Mouse (Mus musculus) monocyte, adult 2 months (primary cell): ENCODE results near the gene Mob1a.

ENCODE experiments used
- DNase-seq, 2 experiments: peaks; one replicate each; pipeline ENCODE4 v3.0.0; 2022; ENCODE audit warnings: low spot score in 2 of 2, low read depth in 1 of 2

Mob1a gene

DNA sequence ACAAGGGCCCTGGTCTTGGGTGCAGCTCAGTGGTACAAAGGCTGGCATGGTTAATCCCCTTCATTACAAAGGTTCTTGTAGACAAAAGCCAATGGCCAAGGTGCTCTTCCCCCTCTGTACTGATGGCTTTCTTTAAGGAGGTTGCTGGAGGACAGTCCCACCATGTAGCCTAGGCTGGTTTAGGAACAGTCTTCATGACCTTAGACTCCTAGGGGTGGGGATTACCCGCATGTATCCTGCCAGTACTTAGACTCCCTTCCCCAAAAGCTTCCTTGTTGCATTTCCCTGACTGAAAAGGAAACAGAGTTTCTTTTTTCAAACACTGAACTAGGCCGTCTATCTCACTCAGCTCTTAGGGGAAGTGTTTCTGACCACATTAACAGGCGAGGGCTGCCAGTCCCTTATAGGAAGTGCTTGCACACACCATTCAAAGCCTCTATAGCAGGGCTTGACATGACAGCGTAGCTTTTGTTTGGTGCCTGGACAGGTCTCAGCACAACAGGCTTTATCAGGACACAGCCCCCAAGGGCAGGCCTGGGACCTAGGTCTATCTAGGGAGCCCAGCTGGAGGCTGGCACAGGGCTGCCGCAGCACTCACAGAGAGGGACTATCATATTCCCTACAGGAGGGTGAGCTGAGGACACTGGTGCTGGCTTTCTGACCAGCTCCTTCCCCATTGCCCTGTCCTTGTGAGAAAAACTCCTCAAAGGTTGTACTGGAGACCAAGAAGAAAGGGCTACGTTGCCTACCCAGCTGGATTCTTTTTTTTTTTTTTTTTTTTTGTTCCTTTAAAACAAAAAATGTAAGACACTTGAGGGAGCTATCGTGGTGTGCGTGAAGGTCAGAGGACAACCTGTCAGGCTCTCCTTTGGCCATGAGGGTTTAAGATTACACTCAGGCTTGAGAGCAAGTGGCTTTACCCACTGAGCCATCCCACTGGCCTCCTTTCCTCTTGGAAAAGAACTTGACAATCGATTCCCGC lies 56.0 kb downstream of the Mob1a start:
- DNase-seq: peak; percentile 27 to 36

DNA sequence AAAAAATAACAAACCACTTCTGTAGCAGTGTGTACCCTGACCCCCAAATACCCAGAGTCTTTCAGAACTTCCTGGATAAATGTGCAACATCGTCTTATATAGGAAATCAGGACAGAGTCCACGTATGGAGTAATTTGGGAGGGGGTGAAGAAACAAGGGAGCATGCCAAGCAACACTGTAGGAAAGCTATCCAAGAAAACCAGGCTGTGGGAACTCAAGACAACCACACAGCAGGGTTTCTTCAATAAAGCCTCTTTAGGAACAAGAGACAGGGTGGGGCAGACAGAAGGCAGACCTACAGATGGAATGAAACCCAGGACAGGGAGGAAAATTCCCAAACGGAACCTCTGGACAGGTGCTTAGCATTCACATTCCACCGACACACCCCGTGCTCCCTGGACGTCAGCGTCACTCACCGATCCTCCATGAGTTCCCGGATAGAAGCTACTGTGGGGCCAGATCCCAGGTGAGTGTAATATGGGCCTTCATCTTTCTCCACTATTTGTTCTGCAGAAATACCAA lies 59.8 kb downstream of the Mob1a start:
- no peak for DNase-seq

DNA sequence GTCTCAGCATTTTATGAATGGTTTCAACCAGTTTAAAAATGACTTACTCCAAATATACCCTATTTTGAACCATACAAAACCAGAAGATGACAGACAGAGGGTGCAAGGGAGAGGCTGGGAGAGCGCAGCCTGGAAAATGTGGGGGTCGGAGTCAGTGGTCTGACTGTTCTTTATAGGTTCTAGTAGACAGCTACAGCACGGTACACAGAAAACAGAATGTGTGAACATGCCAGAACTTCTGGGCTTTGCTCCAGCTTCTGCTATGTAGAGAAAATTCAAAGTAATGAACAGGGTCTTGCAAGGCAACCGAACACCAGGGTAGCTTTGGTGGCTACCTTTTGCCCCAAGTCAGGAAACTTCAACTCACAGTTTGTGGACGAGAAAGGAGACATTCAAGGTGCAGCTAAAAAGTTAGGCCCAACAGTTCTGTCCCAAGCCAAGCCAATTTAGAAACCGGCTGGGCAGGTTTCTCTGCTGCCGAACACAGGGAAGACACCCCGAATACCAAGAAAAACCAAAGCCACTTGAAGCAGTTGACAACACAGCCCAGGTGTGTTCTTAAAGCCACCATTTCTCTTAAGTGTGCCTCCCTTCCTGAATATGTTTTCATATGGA lies 66.5 kb downstream of the Mob1a start:
- DNase-seq: no peak
